Mouse (Mus musculus) retina, adult 2 months (tissue): ENCODE measurements around the gene Snip1.

ENCODE experiments used
- DNase-seq: peaks from one replicate; pipeline ENCODE4 v3.0.0-alpha.2; 2012; ENCODE audit warnings: low read depth, low spot score

Snip1 gene

DNA sequence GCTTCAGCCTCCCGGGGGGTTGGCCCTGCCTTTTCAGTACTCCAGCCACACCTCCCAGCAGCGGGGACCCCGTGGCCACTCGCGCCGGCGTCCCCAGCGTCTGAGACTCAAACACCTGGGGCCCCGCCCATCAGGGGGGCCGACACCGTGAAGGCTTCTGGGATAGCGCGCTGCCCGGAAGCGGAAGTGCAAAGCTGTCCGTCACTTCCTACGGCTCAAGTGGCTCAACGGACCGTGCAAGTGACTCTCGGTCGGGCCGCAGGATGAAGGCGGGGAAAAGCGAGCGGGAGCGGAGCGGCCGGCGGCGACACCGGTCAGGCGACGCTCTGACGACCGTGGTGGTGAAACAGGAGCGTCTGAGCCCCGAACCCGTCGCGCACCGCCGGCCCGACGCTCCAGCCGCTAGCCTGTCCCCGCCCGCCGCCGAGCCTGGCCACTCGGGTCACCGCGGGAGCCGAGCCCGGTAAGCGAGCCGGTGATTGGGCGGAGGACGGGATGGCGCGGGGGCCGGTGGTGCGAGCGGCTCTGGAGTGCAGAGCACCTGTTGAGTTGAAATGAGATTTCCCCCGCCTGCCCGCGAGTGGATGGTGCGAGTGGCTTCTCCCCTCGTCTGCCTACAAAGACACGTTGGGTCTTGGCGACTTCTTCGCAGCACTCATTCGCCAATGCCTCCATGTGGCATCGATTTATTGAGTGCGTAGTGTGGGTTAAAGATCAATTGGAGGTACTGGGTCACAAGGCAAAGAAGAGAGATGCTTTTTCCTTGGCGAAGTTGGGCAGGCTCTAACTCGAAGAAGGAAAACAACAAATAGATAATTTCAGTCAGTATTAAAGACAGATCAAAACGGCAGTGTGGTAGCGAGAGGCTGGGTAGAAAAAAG, at the start of gene Snip1:
TSS of gene Snip1 (plus strand) at position 183 of the 881 bp plus-strand sequence.
- DNase-seq: peak; percentile 89

DNA sequence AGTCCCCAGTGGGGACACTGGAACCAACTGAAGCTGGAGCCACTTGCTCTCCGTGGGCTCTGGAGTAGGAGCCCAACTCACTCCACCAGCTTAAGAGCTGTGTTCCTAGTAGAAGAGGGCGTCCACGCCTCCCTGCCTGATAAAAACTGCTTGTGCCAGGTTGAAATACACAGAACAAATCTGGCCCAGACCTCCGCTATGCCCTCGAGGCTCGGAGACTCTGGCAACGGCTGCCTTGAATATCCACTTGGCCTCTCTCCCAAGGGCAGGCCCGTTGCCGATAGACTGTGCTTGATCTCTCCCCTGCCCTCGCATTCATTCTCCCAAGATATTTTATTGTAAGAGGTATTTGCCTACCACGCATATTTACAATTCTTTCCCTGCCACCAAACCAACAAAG, 49.0 kb upstream of the Snip1 start:
- DNase-seq: no peak

DNA sequence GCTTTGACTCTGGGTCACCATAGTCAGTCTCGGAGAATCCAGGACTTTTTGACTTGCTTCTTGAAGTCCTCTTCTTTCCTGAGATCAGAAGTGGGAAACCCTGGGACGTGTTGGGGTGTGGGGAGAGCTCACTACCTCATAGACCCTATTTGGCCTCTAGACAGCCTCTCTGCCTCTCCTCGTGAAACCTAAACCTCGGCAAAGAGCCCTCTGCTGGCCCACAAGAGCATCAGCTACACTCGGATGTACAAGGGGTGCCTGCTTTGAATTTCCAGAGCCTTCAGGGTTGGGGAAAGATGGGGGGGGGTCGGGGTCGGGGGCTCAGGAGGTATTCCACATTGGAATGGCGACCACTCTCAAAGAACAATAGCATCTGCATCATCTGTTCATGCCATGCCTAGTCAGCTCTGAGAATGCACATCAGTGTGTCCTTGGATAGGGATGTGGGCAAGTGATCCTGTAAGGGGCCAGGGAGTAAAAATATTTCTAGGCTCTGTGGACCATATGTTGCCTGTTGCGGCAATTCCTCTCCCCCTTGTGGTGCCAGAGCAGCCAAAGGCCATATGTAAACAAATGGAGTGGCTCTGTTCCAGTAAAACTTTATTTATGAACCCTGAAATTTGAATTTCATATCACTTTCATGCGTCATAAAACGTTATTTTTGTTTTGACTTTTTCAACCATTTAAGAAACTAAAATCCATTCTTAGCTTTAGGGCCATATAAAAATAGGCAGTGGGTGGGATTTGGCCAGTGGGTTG, 45.5 kb upstream of the Snip1 start:
- no peak for DNase-seq

DNA sequence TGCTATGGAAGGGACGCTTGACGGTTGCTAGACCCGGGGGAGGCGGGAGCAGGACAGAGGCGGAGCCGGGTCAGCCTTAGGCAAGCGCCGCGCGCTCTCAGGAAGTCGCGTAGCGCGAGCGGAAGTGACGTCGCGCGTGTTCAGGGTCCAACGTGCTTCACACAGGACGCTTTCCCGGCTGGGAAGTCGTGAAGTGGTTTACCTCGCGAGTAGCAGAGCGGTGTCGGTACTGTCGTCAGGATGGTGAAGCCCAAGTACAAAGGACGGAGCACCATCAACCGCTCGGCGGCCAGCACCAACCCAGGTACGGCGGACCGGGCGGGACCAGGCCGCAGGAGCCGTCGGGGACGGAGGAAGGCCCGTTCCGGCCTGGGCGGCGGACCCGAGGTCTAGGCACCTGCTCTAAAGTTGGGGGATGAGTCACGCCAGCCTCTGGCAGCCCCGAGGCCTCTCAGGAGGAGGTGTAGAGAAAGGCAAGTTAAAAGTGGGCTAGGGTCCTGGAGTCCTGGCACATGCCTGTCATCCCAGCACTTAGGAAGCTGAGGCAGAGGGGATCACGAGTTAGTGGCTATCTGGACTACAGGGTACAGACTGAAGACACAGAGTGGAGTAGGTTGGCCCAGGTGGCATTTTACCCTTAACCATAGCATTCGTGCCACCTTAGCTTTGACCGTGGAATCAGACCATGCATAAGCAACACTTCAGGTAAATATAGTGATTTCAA, 36.4 kb upstream of the Snip1 start:
- DNase-seq: peak; percentile 87

DNA sequence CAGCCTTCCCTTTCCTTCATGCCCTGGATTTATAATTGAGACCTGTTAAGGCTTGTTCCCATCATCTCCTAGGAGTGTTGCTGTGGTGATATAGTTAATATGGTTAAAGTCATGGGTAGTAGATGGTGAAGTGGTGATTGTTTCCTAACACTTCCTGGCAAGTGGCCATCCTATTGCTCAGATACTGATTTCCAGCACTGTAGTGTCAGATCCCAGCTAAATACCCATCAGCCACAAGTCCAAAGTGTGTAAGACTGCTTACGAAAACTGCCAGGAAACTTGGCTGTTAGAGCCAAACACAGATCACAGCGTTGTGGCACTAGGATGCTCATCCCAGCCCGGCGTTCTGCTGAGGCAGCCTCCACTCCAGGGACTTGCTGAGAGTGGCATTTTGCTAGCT, 32.1 kb upstream of the Snip1 start:
- no peak for DNase-seq

DNA sequence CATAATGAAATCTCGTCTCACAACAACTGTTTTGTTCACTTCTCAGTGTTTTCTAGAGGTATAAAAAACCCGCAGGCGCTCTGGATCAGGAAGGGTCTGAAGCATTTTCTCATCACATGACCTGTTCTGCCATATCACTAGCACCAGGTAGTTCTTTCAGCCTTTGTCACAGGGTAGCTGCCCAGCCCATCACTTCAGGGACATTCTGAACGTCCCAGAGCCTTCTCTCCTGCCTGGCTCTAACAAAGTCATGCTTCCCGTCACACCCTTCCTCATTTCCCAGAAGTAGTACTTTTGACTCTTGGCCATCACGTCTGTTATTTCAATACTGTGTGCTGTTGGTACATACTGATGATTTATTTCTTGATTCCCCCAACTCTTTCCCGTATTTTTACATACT, 22.0 kb upstream of the Snip1 start:
- DNase-seq: no peak

DNA sequence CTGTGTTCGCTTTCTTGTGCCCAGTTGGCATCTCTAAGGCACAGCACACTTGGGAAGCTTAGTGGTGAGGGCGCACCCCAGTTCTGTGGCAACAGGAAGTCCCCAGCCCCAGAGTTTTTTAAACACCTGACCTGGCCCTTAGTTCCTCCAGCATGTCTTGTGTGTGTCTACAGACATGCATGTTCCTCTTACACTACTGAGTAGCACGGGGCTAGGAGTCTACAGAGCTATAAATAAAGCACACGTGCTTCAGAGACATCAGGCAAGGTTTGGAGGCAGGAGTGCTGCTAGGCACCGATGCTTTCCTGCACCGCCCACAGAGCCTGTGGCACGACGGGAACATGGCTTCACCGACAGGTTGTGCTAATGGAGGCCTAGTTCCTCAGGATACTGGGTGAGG, 11.1 kb upstream of the Snip1 start:
- DNase-seq: no peak

DNA sequence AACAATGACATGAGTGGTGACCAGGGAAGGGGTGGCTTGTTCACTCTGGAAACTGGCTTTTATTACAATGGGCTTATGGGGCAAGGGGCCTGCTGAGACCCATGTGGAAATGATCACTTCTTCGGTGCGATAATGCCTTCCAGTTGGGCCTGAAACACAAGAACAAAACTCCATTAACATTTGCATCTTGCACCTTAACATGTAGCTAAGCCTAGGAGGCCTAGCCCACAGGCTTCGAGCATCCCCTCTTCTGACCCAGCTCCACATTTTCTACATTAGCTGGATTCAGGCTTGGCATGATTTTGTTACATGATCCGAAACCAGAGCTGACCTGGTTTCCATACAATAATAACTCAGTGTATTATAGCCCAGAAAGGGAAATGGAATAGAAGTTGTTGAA, 10.0 kb upstream of the Snip1 start:
- no peak for DNase-seq

DNA sequence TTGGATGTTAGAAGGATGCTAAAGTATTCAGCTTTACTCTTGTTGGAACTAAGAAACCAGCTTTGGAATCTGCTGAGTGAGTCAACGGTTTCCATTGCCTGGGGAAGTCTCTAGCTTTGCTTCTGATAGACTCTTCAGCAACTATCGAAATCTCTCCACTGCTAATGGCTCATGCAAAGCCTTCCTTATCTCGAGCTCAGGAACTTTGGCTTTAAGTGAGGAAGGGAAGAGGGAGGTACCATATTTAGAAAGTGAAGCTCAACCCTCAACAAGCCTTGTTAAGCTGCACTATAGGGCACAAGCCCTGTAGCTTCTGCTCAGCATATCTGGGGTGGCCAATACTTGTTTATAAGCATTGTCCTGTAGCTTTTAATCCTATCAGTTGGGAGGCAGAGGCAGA, 9.2 kb upstream of the Snip1 start:
- DNase-seq: no peak

DNA sequence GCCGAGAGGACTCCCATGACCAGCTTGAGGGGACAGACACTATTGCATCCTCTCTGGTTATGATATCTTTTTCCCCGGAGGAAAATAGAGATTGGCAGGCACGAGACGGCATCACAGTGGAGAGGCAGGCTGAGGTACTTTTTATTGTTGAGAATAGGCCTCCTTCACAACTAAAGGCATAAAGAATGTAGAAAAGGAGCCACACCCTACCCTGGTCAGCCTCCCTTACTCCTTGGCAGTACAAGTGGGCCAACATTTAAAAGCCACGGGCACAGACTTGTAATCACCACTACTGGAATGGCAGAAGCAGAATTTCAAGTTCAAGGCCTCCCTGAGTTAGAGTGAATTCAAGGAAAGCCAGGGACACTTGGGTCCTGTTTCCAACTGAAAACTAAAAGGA, 8.4 kb upstream of the Snip1 start:
- DNase-seq: no peak

DNA sequence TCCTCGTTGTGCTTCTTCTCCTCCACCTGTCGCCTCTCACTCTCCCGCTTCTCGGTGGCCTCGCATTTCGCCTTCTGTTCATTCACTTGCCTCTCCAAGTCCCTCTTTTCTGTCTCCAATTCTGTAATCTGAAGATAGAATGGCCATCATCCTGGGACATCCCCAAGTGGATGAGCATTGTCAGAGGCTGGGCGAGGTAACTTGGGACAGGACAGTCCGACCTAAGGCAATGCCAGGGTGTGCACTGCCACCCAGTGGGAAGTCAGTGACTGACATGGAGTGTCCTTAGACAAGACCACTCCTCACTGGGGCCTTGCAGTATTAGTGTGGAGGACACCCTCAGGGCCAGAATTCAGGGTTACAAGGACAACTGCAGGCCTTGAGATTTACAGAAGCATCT, 7.4 kb upstream of the Snip1 start:
- no peak for DNase-seq

DNA sequence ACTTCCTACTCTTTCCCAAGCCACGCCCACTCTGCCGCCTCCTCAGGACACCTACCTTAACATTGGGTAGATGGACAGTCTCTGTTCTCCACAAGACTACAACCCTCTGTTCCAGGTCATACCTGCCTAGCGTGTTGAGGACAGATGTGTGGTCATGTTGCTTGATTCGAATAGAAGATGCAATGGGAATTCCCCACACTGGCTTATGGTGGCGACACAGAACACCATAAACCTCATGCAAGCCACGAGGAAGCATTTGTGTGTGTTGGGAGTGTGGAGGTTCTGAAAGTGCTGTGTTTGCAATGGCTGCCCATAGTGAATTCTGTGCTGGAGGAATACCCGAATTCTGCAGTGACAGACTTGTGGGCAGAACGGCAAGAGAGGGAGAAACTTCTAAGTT, 2.6 kb upstream of the Snip1 start:
- DNase-seq: no peak

DNA sequence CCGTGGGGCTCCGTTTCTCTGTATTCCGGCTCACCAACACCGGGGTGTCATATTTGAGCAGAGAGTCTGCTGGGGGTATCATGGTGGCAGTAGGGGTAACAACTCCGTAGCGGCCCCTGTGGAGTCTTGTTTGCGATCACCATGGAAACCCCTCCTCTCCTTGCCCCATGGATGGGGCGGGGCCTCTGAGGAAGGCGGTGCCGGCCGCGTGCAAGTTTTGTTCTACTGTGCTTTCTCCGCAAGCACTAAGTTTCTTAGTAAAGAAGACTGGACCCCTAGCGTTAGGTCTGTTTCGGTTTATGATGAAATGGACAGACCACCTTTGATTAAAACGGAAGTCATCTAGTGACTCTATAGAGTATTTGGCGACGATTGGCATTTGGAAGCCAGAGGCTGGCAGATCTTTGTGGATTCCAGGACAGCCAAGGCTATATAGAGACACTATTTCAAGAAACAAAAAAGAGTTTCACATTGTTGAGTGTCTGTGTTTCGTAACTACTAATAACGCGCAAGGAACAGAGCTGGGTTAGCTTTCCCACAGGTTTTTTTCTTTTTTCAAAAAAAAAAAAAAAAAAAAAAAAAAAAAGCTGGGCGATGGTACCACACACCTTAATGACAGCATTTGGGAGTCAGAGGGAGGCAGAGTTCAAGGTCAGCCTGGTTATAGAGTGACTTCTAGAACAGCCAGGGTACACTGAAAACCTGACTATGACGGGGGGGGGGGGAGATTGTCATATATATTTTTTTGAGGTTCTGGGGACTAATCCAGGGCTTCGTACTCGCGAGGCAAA, 760 bp upstream of the Snip1 start, which contains the start of gene Dnali1:
TSS of gene Dnali1 (minus strand) at position 187 of the 791 bp plus-strand sequence.
- no peak for DNase-seq

DNA sequence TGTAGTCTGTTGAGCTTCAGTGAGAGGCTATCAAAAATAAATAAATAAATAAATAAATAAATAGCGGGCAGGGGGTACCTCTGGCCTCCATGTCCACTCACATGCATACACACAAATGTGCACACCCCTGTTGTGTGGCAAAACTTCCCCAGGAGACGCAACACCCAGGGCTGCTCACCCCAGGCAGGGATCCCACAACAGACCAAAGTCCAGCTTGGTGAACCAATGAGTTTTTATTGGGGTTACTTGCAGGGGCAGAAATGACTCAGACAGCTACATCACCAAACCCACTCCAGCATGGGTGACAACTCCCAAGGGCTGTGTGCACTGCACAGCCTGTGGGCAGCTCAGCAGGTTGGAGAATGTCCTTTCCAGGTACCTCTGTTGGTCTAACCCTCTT, 11.2 kb downstream of the Snip1 start:
- DNase-seq: no peak

DNA sequence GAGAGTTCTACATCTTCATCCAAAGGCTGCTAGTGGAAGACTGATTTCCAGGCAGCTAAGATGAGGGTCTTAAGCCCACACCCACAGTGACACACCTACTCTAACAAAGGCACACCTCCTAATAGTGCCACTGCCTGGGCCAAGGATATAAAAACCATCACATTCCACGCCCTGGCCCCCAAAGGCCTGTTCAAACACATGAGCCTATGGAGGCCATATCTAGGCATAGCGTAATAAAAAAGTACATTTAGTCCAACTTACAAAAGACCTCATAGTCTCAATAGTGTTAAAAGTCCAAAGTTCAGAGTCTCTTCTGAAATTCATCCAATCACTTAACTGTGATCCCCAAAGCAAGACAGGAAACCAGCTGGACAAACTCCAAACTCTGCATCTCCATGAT, 12.2 kb downstream of the Snip1 start:
- no peak for DNase-seq

DNA sequence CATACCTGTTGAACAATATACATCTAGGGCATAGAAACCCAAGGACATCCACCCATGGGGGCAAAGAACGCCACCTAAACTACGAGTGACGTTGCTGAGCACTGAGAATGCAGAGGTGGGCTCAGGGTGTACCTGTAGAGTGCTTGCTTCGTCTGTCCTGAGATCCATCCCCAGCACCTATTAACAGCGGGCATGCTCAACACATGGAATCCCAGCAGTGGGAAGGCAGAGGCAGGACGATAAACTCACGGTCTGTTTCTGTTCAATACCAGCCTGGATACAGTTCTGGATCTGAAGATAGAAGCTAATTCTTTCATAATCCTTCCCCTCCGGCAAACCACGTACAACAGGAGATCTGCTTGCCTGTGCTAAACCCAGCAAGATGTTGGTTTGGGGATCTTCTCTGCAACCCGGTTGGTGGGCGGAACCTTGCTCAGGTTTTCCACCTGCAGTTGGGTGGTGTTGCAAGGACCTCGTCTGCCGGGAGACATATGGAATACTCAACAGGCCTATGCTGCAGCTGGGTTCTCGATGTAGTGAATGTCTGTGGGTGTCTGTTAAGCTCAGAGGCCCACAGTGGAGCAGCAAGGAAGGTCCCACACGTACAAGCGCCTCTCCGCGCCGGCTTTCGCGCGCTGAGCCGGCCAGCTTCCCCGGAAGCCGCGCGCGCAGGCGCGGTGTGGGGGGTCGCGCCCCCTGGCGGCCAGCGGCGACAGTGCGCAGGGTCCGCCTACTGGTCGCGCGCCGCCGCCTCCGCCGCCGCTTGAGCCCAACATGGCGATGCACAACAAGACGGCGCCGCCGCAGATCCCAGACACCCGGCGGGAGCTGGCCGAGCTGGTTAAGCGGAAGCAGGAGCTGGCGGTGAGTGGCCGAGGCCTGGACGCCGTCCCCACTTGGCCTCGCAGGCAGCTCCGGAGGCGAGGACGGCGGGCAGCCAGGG, 18.2 kb downstream of the Snip1 start, which contains the start of gene Meaf6:
TSS of gene Meaf6 (plus strand) at position 732 of the 943 bp plus-strand sequence.
- DNase-seq: peak; percentile 79

DNA sequence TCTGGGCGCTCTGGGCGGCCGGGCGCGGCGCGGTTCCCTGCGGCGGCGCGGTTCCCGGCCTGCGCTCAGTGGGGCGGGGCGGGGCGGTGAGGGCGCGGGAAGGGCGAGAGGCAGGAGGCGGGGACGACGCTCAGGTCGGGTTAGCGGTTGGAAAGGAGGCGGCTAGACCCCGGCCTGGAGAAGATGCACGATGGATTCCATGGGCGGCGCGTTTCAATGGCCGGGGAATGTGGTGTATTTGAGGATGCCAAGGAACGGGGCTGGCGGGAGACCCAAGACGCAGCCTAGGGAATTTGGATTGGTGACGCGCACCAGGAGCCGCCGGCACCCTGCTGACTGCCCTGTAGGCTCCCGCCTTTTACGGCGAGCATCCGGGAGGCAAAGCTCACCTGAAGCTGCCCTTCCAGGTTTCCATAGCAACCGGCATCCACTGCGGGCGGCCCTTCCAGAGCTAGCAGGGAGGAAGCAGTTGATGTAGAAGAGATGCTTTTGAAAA, 18.9 kb downstream of the Snip1 start:
- DNase-seq: no peak

DNA sequence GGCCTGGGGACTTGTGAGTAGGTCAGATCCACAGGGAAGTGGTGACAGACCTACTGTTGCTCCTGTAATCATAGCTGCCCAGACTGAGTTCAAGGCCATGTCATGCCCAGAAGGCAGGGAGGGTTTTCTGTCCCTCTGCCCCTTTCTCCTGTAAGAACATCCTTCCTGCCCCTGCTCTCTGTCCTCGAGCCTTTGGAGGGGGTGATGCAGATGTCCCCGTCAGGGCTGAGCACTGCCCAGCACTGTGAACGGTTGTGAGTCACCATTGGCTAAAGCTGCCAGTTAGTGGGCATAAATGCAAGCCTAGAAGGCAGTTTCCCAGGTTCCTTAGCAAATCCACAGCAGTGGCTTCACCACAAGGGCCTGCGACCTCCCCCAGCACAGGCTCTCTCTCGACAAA, 26.6 kb downstream of the Snip1 start:
- DNase-seq: no peak

DNA sequence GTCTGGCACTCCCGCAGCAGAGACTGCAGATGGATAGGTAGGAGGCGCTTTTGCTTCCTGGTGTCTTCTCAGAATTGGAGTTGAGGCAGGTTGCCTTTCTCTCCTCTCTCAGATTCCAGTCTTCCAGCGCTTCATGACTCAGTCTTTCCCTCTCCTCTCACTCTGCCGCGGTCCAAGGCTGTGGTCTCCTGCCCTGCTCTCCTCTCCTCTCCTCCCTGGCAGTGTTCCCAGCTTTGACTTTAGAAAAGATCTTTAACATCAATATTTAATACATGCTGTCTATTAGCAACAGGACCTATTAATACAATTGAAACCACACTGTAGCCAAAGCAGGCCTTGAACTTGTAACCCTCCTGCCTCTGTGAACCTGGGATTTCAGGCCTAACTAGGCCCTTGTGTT, 29.6 kb downstream of the Snip1 start:
- no peak for DNase-seq

DNA sequence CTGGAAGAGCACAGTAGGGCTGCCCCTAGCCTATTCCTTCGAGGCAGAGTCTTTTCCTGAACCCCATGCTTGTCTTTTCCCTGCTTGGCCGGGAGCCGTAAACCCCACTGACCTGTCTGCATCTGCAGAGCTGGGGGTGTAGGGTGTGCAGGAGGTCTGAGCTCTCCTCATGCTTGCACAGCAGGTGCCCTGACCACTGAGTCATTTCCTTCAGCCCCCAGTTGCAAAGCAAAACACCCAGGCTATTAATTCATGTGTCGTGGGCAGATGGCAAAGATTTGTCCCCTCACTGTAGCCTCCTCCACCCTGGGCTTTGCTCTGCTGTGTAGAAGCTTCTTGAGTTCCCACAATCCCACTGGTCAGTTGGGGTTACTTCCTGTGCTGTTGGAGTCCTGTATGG, 30.9 kb downstream of the Snip1 start:
- DNase-seq: no peak
